Mouse (Mus musculus) common myeloid progenitor, adult 5-6 weeks (primary cell): ENCODE measurements around the gene Cnih1. TPM values are rescaled to one million over a fixed set of nuclear protein-coding genes. Genes with fewer than 3 reads are reported as not detected.
"Not testable (repeated sequence)": the region's sequence is repeated elsewhere in the genome, so short reads cannot be mapped to it uniquely, and the experiment has no call there.

Experiments
- ATAC-seq: replicated peaks from 2 replicates; pipeline ENCODE4 v1.8.0; 2016; ENCODE audit warnings: low read depth, mild to moderate bottlenecking, moderate TSS enrichment, inconsistent platforms; ENCODE audit not compliant: poor library complexity, severe bottlenecking
- total RNA-seq: library from RNA; stranded (forward); fragments of 200-1000, 187-1606 nt; gene quantifications from 2 replicates; pipeline ENCODE4 v1.2.3, GENCODE M21; 2017

The Cnih1 gene
- total RNA-seq, result 70.5 and 81.4 TPM in 2 replicates

GRCm38 (mm10) chr14:46787787-46788504 lies at the start of gene Cnih1:
Gene Cnih1, minus strand, starts transcription at chr14:46788411.
- peak; percentile 93 for ATAC-seq

- ATAC-seq, result no peak
Measured at GRCm38 (mm10) chr14:46832354-46833272, 44.4 kb upstream of the Cnih1 start.

- ATAC-seq, result peak; percentile 97
Measured at GRCm38 (mm10) chr14:46831837-46832333, 43.7 kb upstream of the Cnih1 start, which contains the start of gene Cgrrf1. Gene Cgrrf1, plus strand, starts transcription at chr14:46832125.

GRCm38 (mm10) chr14:46831295-46831694 lies 43.1 kb upstream of the Cnih1 start:
- peak; percentile 39 for ATAC-seq

GRCm38 (mm10) chr14:46827430-46827829 lies 39.2 kb upstream of the Cnih1 start:
- ATAC-seq, result no peak

- ATAC-seq, result no peak
Measured at GRCm38 (mm10) chr14:46823996-46824395, 35.8 kb upstream of the Cnih1 start.

GRCm38 (mm10) chr14:46821873-46822716 lies 33.9 kb upstream of the Cnih1 start, which contains the start of gene Gmfb:
Gene Gmfb, minus strand, starts transcription at chr14:46822242.
- ATAC-seq, result peak; percentile 96

- ATAC-seq, result peak; percentile 27
Measured at GRCm38 (mm10) chr14:46821271-46821872, 33.2 kb upstream of the Cnih1 start.

- ATAC-seq, result not testable (repeated sequence)
Measured at GRCm38 (mm10) chr14:46819961-46820360, 31.8 kb upstream of the Cnih1 start.

- ATAC-seq, result no peak
Measured at GRCm38 (mm10) chr14:46818743-46819142, 30.5 kb upstream of the Cnih1 start.

GRCm38 (mm10) chr14:46816916-46817622 lies 28.9 kb upstream of the Cnih1 start:
- ATAC-seq, result no peak

GRCm38 (mm10) chr14:46815640-46816039 lies 27.4 kb upstream of the Cnih1 start:
- peak; percentile 72; the same call in 1 of the 2 replicates for ATAC-seq

GRCm38 (mm10) chr14:46807927-46808326 lies 19.7 kb upstream of the Cnih1 start:
- peak; percentile 86 for ATAC-seq

GRCm38 (mm10) chr14:46806186-46806585 lies 18.0 kb upstream of the Cnih1 start:
- ATAC-seq, result no peak

GRCm38 (mm10) chr14:46803791-46804190 lies 15.6 kb upstream of the Cnih1 start:
- no peak for ATAC-seq

- no peak for ATAC-seq
Measured at GRCm38 (mm10) chr14:46803259-46803658, 15.0 kb upstream of the Cnih1 start.

- peak; percentile 81 for ATAC-seq
Measured at GRCm38 (mm10) chr14:46800684-46801345, 12.6 kb upstream of the Cnih1 start.

GRCm38 (mm10) chr14:46794157-46794556 lies 5.9 kb upstream of the Cnih1 start:
- ATAC-seq, result no peak
